Mouse (Mus musculus): ENCODE results near the gene Nhej1. TPM values are rescaled to one million over a fixed set of nuclear protein-coding genes. Genes with fewer than 3 reads are reported as not detected.

Gene Nhej1
- polyA plus RNA-seq, 1 experiment from 2014 or later = 3.5 TPM

GRCm38 (mm10) chr1:75051428-75051827 is 73.6 kb downstream of the Nhej1 start:
- H3K4me3 ChIP-seq (ENCODE audit: low read depth, low read length) = no peak overlapping the region
- no peaks in the 10 kb centered on the region for H3K4me1 ChIP-seq (replicated peaks; ENCODE audit: control insufficient read depth, insufficient read depth)
- H3K27ac ChIP-seq (replicated peaks) = no peak overlapping the region
- H3K4me2 ChIP-seq (replicated peaks; ENCODE audit: low read depth) = no peak overlapping the region
- no peak overlapping the region for H3K9ac ChIP-seq (ENCODE audit: low read length)
- no peaks in the 10 kb centered on the region for H3K9me3 ChIP-seq (ENCODE audit: control insufficient read depth, low read length)
- H3K36me3 ChIP-seq (ENCODE audit: control insufficient read depth, insufficient read depth, low read length) = no peaks in the 10 kb centered on the region
- TF ChIP-seq CTCF (IDR thresholded peaks at IDR 0.05; ENCODE audit: low read depth) (no peak), EP300 (optimal IDR thresholded peaks at IDR 0.05) (no peak)
- ATAC-seq (ENCODE audit: low FRiP score, low TSS enrichment) (no peak), DNase-seq (ENCODE audit: low spot score) (no peak)
- H3K27me3 ChIP-seq (ENCODE audit: control insufficient read depth, insufficient read depth, low read length) = no peaks in the 10 kb centered on the region
- WGBS = 66% methylated on average over 7 of the region's 7 CpGs

- Histone ChIP-seq H3K4me1 (replicated peaks; ENCODE audit: control insufficient read depth, insufficient read depth) (no peaks in the 10 kb centered on the region), H3K4me2 (replicated peaks; ENCODE audit: low read depth) (no peak overlapping the region), H3K27ac (replicated peaks) (no peak overlapping the region), H3K4me3 (ENCODE audit: low read depth, low read length) (no peak overlapping the region), H3K27me3 (ENCODE audit: control insufficient read depth, insufficient read depth, low read length) (no peaks in the 10 kb centered on the region), H3K9me3 (ENCODE audit: control insufficient read depth, low read length) (no peaks in the 10 kb centered on the region), H3K36me3 (ENCODE audit: control insufficient read depth, insufficient read depth, low read length) (no peaks in the 10 kb centered on the region), H3K9ac (ENCODE audit: low read length) (no peak overlapping the region)
- 85% methylated on average over 2 of the region's 2 CpGs for WGBS
- TF ChIP-seq CTCF (IDR thresholded peaks at IDR 0.05; ENCODE audit: low read depth) = no peak
- TF ChIP-seq EP300 (optimal IDR thresholded peaks at IDR 0.05) = no peak
- no peak for DNase-seq (ENCODE audit: low spot score)
- no peak for ATAC-seq (ENCODE audit: low FRiP score, low TSS enrichment)
Observed at GRCm38 (mm10) chr1:75048571-75048970, 76.4 kb downstream of the Nhej1 start.

- TF ChIP-seq CTCF (IDR thresholded peaks at IDR 0.05; ENCODE audit: low read depth) (no peak), EP300 (optimal IDR thresholded peaks at IDR 0.05) (no peak)
- no peak for ATAC-seq (ENCODE audit: low FRiP score, low TSS enrichment)
- Histone ChIP-seq H3K36me3 (ENCODE audit: control insufficient read depth, insufficient read depth, low read length) (no peaks in the 10 kb centered on the region), H3K27ac (replicated peaks) (no peak overlapping the region), H3K4me1 (replicated peaks; ENCODE audit: control insufficient read depth, insufficient read depth) (no peaks in the 10 kb centered on the region), H3K9me3 (ENCODE audit: control insufficient read depth, low read length) (no peaks in the 10 kb centered on the region), H3K9ac (ENCODE audit: low read length) (no peak overlapping the region), H3K4me3 (ENCODE audit: low read depth, low read length) (no peak overlapping the region), H3K27me3 (ENCODE audit: control insufficient read depth, insufficient read depth, low read length) (no peaks in the 10 kb centered on the region), H3K4me2 (replicated peaks; ENCODE audit: low read depth) (no peak overlapping the region)
- DNase-seq (ENCODE audit: low spot score) = no peak
- 33% methylated on average over 4 of the region's 4 CpGs for WGBS
Observed at GRCm38 (mm10) chr1:75048041-75048440, 77.0 kb downstream of the Nhej1 start.

GRCm38 (mm10) chr1:75040429-75040828 is 84.6 kb downstream of the Nhej1 start:
- 26% methylated on average over 7 of the region's 7 CpGs for WGBS
- no peak overlapping the region for H3K4me3 ChIP-seq (ENCODE audit: low read depth, low read length)
- no peaks in the 10 kb centered on the region for H3K4me1 ChIP-seq (replicated peaks; ENCODE audit: control insufficient read depth, insufficient read depth)
- DNase-seq (ENCODE audit: low spot score) (peak; percentile 50), ATAC-seq (ENCODE audit: low FRiP score, low TSS enrichment) (peak; percentile 84)
- no peaks in the 10 kb centered on the region for H3K9me3 ChIP-seq (ENCODE audit: control insufficient read depth, low read length)
- H3K4me2 ChIP-seq (replicated peaks; ENCODE audit: low read depth) = no peak overlapping the region
- no peak overlapping the region for H3K27ac ChIP-seq (replicated peaks)
- H3K36me3 ChIP-seq (ENCODE audit: control insufficient read depth, insufficient read depth, low read length) = no peaks in the 10 kb centered on the region
- no peaks in the 10 kb centered on the region for H3K27me3 ChIP-seq (ENCODE audit: control insufficient read depth, insufficient read depth, low read length)
- H3K9ac ChIP-seq (ENCODE audit: low read length) = no peak overlapping the region
- TF ChIP-seq CTCF (IDR thresholded peaks at IDR 0.05; ENCODE audit: low read depth) (no peak), EP300 (optimal IDR thresholded peaks at IDR 0.05) (no peak)

GRCm38 (mm10) chr1:75032041-75032440 is 93.0 kb downstream of the Nhej1 start:
- no peak for TF ChIP-seq CTCF (IDR thresholded peaks at IDR 0.05; ENCODE audit: low read depth)
- TF ChIP-seq EP300 (optimal IDR thresholded peaks at IDR 0.05) = no peak
- Histone ChIP-seq H3K4me3 (ENCODE audit: low read depth, low read length) (no peak overlapping the region), H3K27me3 (ENCODE audit: control insufficient read depth, insufficient read depth, low read length) (no peaks in the 10 kb centered on the region), H3K27ac (replicated peaks) (no peak overlapping the region), H3K4me2 (replicated peaks; ENCODE audit: low read depth) (no peak overlapping the region), H3K9ac (ENCODE audit: low read length) (no peak overlapping the region), H3K4me1 (replicated peaks; ENCODE audit: control insufficient read depth, insufficient read depth) (no peaks in the 10 kb centered on the region), H3K36me3 (ENCODE audit: control insufficient read depth, insufficient read depth, low read length) (no peaks in the 10 kb centered on the region), H3K9me3 (ENCODE audit: control insufficient read depth, low read length) (no peaks in the 10 kb centered on the region)
- ATAC-seq (ENCODE audit: low FRiP score, low TSS enrichment) (no peak), DNase-seq (ENCODE audit: low spot score) (no peak)
- WGBS = 92% methylated on average over 10 of the region's 10 CpGs

GRCm38 (mm10) chr1:75027061-75027779 is 97.8 kb downstream of the Nhej1 start:
- Histone ChIP-seq H3K4me1 (replicated peaks; ENCODE audit: control insufficient read depth, insufficient read depth) (no peaks in the 10 kb centered on the region), H3K4me2 (replicated peaks; ENCODE audit: low read depth) (no peak overlapping the region), H3K27me3 (ENCODE audit: control insufficient read depth, insufficient read depth, low read length) (no peaks in the 10 kb centered on the region), H3K9ac (ENCODE audit: low read length) (no peak overlapping the region), H3K4me3 (ENCODE audit: low read depth, low read length) (no peak overlapping the region), H3K36me3 (ENCODE audit: control insufficient read depth, insufficient read depth, low read length) (no peaks in the 10 kb centered on the region), H3K9me3 (ENCODE audit: control insufficient read depth, low read length) (no peaks in the 10 kb centered on the region), H3K27ac (replicated peaks) (no peak overlapping the region)
- ATAC-seq (ENCODE audit: low FRiP score, low TSS enrichment) (no peak), DNase-seq (ENCODE audit: low spot score) (no peak)
- TF ChIP-seq CTCF (IDR thresholded peaks at IDR 0.05; ENCODE audit: low read depth) (no peak), EP300 (optimal IDR thresholded peaks at IDR 0.05) (no peak)
- 41% methylated on average over 2 of the region's 2 CpGs for WGBS
